In the genomic region with DNA sequence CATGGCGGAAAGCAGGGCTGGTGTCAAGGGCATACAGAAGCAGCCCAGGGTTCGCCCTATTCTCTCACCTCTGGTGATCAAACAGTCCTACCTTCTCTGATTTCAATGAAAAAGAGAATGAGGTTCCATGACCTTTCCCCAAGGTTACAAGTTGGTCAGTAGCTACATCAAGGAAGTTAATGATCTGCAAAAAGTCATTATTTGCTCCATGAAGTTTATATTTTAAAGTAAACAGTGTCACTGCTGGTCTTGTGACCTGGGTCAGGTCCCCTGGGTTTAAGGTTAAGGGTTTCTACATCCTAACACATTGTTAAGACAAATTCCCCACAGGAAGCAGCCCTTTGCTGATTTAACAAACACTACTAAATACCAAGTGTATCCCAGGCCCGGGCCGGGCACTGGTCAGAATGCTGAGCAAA, we compare ENCODE assay signal across 25 mouse cellular contexts. TPM values are rescaled to one million over a fixed set of nuclear protein-coding genes. Genes with fewer than 3 reads are reported as not detected.
DNase-seq lines count a peak whose midpoint lies in the region; ATAC-seq and TF ChIP-seq lines count a peak whose summit lies in the region.
"Had no signal": no experiment of that assay in that cellular context is flagged by ENCODE, and none has a peak within 500 bp of the region (broad histone marks: within the 10 kb centered on the region; RNA-seq: fewer than 3 reads in every experiment).

No protein-coding gene starts in this region.

- DNase-seq in liver, adult 2 months (ENCODE audit: extremely low read depth, low read depth, low spot score), result peak; percentile 96
- no peak for DNase-seq in liver
- DNase-seq in kidney, postnatal 36 days, result peak; percentile 65
- DNase-seq in yolk sac, embryonic 10.5 days (ENCODE audit: low spot score), result peak; percentile 63
- no peak for DNase-seq in Muller cell, postnatal 12 days (ENCODE audit: inconsistent ontology term)
- no peak for DNase-seq in thymus, postnatal 14 days
- DNase-seq: cerebellum, adult 9-11 months; gastrocnemius, postnatal 36 days; heart, postnatal 10 days; thymus, postnatal 4 days had no signal

- peaks cover 41% of the 10 kb centered on the region for H3K4me1 ChIP-seq in liver, adult 2 months (ENCODE audit: control insufficient read depth, insufficient read depth, low read length)
- H3K4me1 ChIP-seq in kidney, embryonic 14.5 days (ENCODE audit: control insufficient read depth, insufficient read depth, low read length), result 0 out of 2 replicates have a peak, but pooled peaks cover 5% of the 10 kb centered on the region
- no peaks in the 10 kb centered on the region for H3K4me1 ChIP-seq in forebrain, embryonic 16.5 days (replicated peaks; ENCODE audit: control insufficient read depth, insufficient read depth, low read length)
- H3K4me1 ChIP-seq: embryonic facial prominence, embryonic 13.5 days; limb, embryonic 13.5 days; midbrain, embryonic 12.5 days; neural tube, embryonic 13.5 days had no signal

- H3K4me3 ChIP-seq in liver, adult 2 months (ENCODE audit: insufficient read depth, low read depth, low read length), result no peak overlapping the region
- H3K4me3 ChIP-seq in kidney, embryonic 14.5 days (ENCODE audit: low read length), result no peak overlapping the region
- H3K4me3 ChIP-seq in forebrain, embryonic 16.5 days (replicated peaks; ENCODE audit: low read length), result no peak overlapping the region
- H3K4me3 ChIP-seq: embryonic facial prominence, embryonic 13.5 days; limb, embryonic 13.5 days; midbrain, embryonic 12.5 days; neural tube, embryonic 13.5 days had no signal

- H3K9me3 ChIP-seq in kidney, embryonic 14.5 days (ENCODE audit: control insufficient read depth, low read length), result no peaks in the 10 kb centered on the region
- H3K9me3 ChIP-seq in forebrain, embryonic 16.5 days (ENCODE audit: control insufficient read depth, low read length), result no peaks in the 10 kb centered on the region
- H3K9me3 ChIP-seq: embryonic facial prominence, embryonic 13.5 days; limb, embryonic 13.5 days; midbrain, embryonic 12.5 days; neural tube, embryonic 13.5 days had no signal

- no peaks in the 10 kb centered on the region for H3K36me3 ChIP-seq in liver, adult 2 months (ENCODE audit: control insufficient read depth, insufficient read depth, low read length)
- peaks cover 12% of the 10 kb centered on the region for H3K36me3 ChIP-seq in kidney, embryonic 14.5 days (ENCODE audit: control insufficient read depth, insufficient read depth, low read length)
- no peaks in the 10 kb centered on the region for H3K36me3 ChIP-seq in forebrain, embryonic 16.5 days (ENCODE audit: control insufficient read depth, insufficient read depth)

- no peak for TF ChIP-seq POLR2A in liver, adult 2 months (IDR thresholded peaks at IDR 0.05; ENCODE audit: extremely low read depth, insufficient read depth, low read length)

- H3K9ac ChIP-seq in liver, adult 2 months (ENCODE audit: low read depth, low read length), result no peak overlapping the region
- H3K9ac ChIP-seq in kidney, embryonic 14.5 days (ENCODE audit: low read depth, low read length), result no peak overlapping the region
- H3K9ac ChIP-seq in forebrain, embryonic 16.5 days (replicated peaks; ENCODE audit: low read depth, low read length), result no peak overlapping the region
- H3K9ac ChIP-seq: embryonic facial prominence, embryonic 13.5 days; limb, embryonic 13.5 days; midbrain, embryonic 12.5 days; neural tube, embryonic 13.5 days had no signal

- whole genome bisulfite sequencing in liver, adult 2 months, result 31% methylated on average over 4 of the region's 4 CpGs
- WGBS in kidney, embryonic 14.5 days, result 38% methylated on average over 4 of the region's 4 CpGs
- 93% methylated on average over 4 of the region's 4 CpGs for WGBS in forebrain, embryonic 16.5 days

- TF ChIP-seq CTCF in liver, adult 2 months (IDR thresholded peaks at IDR 0.05; ENCODE audit: low read depth, low read length), result no peak

- ATAC-seq in kidney, embryonic 14.5 days (ENCODE audit: low FRiP score, low TSS enrichment), result peak; percentile 65
- no peak for ATAC-seq in forebrain, embryonic 16.5 days
- ATAC-seq: forebrain, embryonic 14.5 days had no signal

- no peak overlapping the region for H3K4me2 ChIP-seq in kidney, embryonic 14.5 days (replicated peaks; ENCODE audit: low read depth, low read length)
- H3K4me2 ChIP-seq in forebrain, embryonic 16.5 days (ENCODE audit: low read length), result no peak overlapping the region
- H3K4me2 ChIP-seq: embryonic facial prominence, embryonic 13.5 days; heart, embryonic 11.5 days; limb, embryonic 13.5 days; midbrain, embryonic 12.5 days; neural tube, embryonic 13.5 days had no signal

- peaks cover 3% of the 10 kb centered on the region; the same call in 1 of the 2 replicates for H3K79me2 ChIP-seq in liver, adult 2 months (ENCODE audit: control insufficient read depth, insufficient read depth, low read length)

- peak overlapping the region; percentile 76 for H3K27ac ChIP-seq in liver, adult 2 months (replicated peaks; ENCODE audit: insufficient read depth, low read depth, low read length)
- no peak overlapping the region for H3K27ac ChIP-seq in kidney, embryonic 14.5 days (ENCODE audit: low read depth, low read length)
- H3K27ac ChIP-seq in forebrain, embryonic 16.5 days (ENCODE audit: low read length), result no peak overlapping the region
- H3K27ac ChIP-seq: embryonic facial prominence, embryonic 13.5 days; limb, embryonic 13.5 days; midbrain, embryonic 12.5 days; neural tube, embryonic 13.5 days had no signal

- no peaks in the 10 kb centered on the region for H3K27me3 ChIP-seq in liver, adult 2 months (ENCODE audit: control insufficient read depth, insufficient read depth, low read length)
- H3K27me3 ChIP-seq in kidney, embryonic 14.5 days (ENCODE audit: control insufficient read depth, insufficient read depth, low read length), result no peaks in the 10 kb centered on the region
- no peaks in the 10 kb centered on the region for H3K27me3 ChIP-seq in forebrain, embryonic 16.5 days (replicated peaks; ENCODE audit: control insufficient read depth, insufficient read depth, low read length)
- H3K27me3 ChIP-seq: embryonic facial prominence, embryonic 13.5 days; limb, embryonic 13.5 days; midbrain, embryonic 12.5 days; neural tube, embryonic 13.5 days had no signal

RNA-seq across cellular contexts. Expression of gene Tmem59, which starts 21.2 kb away (rescaled TPM):
- 287 and 344 TPM in 2 replicates for total RNA-seq in liver, adult 2 months (2014; rRNA removed)
- polyA plus RNA-seq in liver, adult 2 months (2012; rRNA removed), result 348 and 393 TPM in 2 replicates
- polyA plus RNA-seq in kidney, embryonic 14.5 days (2014; fragmentation: Nextera tagmentation; extraction: Ambion mirVana), result 345 and 420 TPM in 2 replicates
- 375 and 431 TPM in 2 replicates for polyA plus RNA-seq in forebrain, embryonic 16.5 days (2015; fragmentation: Nextera tagmentation; extraction: Ambion mirVana)

RNA-seq across cellular contexts. Expression of gene Tceanc2, which starts 21.9 kb away (rescaled TPM):
- 5.6 and 6.6 TPM in 2 replicates for total RNA-seq in liver, adult 2 months (2014; rRNA removed)
- polyA plus RNA-seq in liver, adult 2 months (2012; rRNA removed), result 4.2 and 5.3 TPM in 2 replicates
- polyA plus RNA-seq in kidney, embryonic 14.5 days (2014; fragmentation: Nextera tagmentation; extraction: Ambion mirVana), result 31.7 and 39.3 TPM in 2 replicates
- polyA plus RNA-seq in forebrain, embryonic 16.5 days (2015; fragmentation: Nextera tagmentation; extraction: Ambion mirVana), result 21.1 TPM in 2 replicates

RNA-seq across cellular contexts. Expression of gene Ldlrad1, which starts 52.0 kb away (rescaled TPM):
- total RNA-seq in liver, adult 2 months (2014; rRNA removed), result not detected in 2 replicates
- polyA plus RNA-seq in liver, adult 2 months (2012; rRNA removed), result 0.11 TPM in 1 of 2 replicates, not detected in the other
- polyA plus RNA-seq in kidney, embryonic 14.5 days (2014; fragmentation: Nextera tagmentation; extraction: Ambion mirVana), result not detected in 2 replicates
- polyA plus RNA-seq in forebrain, embryonic 16.5 days (2015; fragmentation: Nextera tagmentation; extraction: Ambion mirVana), result not detected in 2 replicates
- total RNA-seq: adrenal gland, adult 18-20 months; gastrocnemius, postnatal 36 days; heart, postnatal 10 days; layer of hippocampus, postnatal 25 days; megakaryocyte progenitor cell, adult 5-6 weeks had no signal
- polyA plus RNA-seq: brain, embryonic 14.5 days; cortical plate, adult 2 months; embryonic facial prominence, embryonic 13.5 days; forebrain, embryonic 14.5 days; heart, embryonic 11.5 days; hindbrain, embryonic 11.5 days; limb, embryonic 13.5 days; midbrain, embryonic 12.5 days; neural tube, embryonic 13.5 days; stomach, embryonic 14.5 days had no signal

Comparison
In these comparisons a context has a peak if more than half of its experiments do, and no peak if none do; other contexts are left out.
1. DNase-seq: peak in liver, adult 2 months (single experiment), kidney, postnatal 36 days (2 of 2) and yolk sac, embryonic 10.5 days (single experiment); none in liver (single experiment), Muller cell, postnatal 12 days (single experiment) and thymus, postnatal 14 days (single experiment).